Mouse (Mus musculus) MN1 (cell line): Measurements from ENCODE around the gene Prr23a2.
"Not testable (repeated sequence)": the region's sequence is repeated elsewhere in the genome, so short reads cannot be mapped to it uniquely, and the experiment has no call there.

Experiments used
- DNase-seq: peaks from one replicate; pipeline ENCODE4 v3.0.0-alpha.2; 2016; ENCODE audit warnings: low spot score

The Prr23a2 gene

GRCm38 (mm10) chr9:98856210-98856609 is at the start of gene Prr23a2:
Prr23a2 (plus strand) TSS chr9:98856494.
- DNase-seq: no peak

- no peak for DNase-seq
These were observed 48.7 kb upstream of the Prr23a2 start for GRCm38 (mm10) chr9:98807631-98808030.

- not testable (repeated sequence) for DNase-seq
These were observed 46.8 kb upstream of the Prr23a2 start for GRCm38 (mm10) chr9:98809526-98809925.

GRCm38 (mm10) chr9:98816066-98816465 is 40.2 kb upstream of the Prr23a2 start:
- no peak for DNase-seq

GRCm38 (mm10) chr9:98817592-98817991 is 38.7 kb upstream of the Prr23a2 start:
- DNase-seq: no peak

- DNase-seq: no peak
These were observed 37.3 kb upstream of the Prr23a2 start for GRCm38 (mm10) chr9:98818971-98819370.

GRCm38 (mm10) chr9:98819481-98819880 is 36.8 kb upstream of the Prr23a2 start:
- no peak for DNase-seq

- DNase-seq: no peak
These were observed 35.8 kb upstream of the Prr23a2 start for GRCm38 (mm10) chr9:98820461-98820860.

GRCm38 (mm10) chr9:98821067-98821466 is 35.2 kb upstream of the Prr23a2 start:
- no peak for DNase-seq

GRCm38 (mm10) chr9:98823805-98824204 is 32.5 kb upstream of the Prr23a2 start:
- no peak for DNase-seq

- no peak for DNase-seq
These were observed 26.8 kb upstream of the Prr23a2 start for GRCm38 (mm10) chr9:98829508-98829907.

- no peak for DNase-seq
These were observed 18.7 kb upstream of the Prr23a2 start for GRCm38 (mm10) chr9:98837537-98838074.

GRCm38 (mm10) chr9:98842117-98842516 is 14.2 kb upstream of the Prr23a2 start, which contains the start of gene Prr23a1:
Prr23a1 (plus strand) TSS chr9:98842503.
- DNase-seq: no peak

GRCm38 (mm10) chr9:98863463-98863862 is 7.2 kb downstream of the Prr23a2 start:
- no peak for DNase-seq

- no peak for DNase-seq
These were observed 8.3 kb downstream of the Prr23a2 start, which contains the start of gene Prr23a3 for GRCm38 (mm10) chr9:98864571-98864970. Prr23a3 (plus strand) TSS chr9:98864767.

- no peak for DNase-seq
These were observed 45.2 kb downstream of the Prr23a2 start for GRCm38 (mm10) chr9:98901486-98901885.

GRCm38 (mm10) chr9:98902819-98903218 is 46.5 kb downstream of the Prr23a2 start, which contains the start of gene 7420426K07Rik:
7420426K07Rik (plus strand) TSS chr9:98903119.
- no peak for DNase-seq
